Mouse (Mus musculus) bone marrow, adult 2 months (tissue): ENCODE measurements around the gene Ttc7b.

ENCODE experiments used
- CTCF ChIP-seq: fragments of 200-500 bp; IDR thresholded peaks from 2 replicates; pipeline ENCODE4 v1.5.1; 2011; ENCODE audit warnings: low read length, control low read depth; ENCODE audit not compliant: control insufficient read depth, insufficient read depth
- POLR2A ChIP-seq: fragments of 200-500 bp; IDR thresholded peaks from 2 replicates; pipeline ENCODE4 v1.6.1; 2011; ENCODE audit warnings: low read depth, mild to moderate bottlenecking, control low read depth, low read length, borderline replicate concordance; ENCODE audit not compliant: control insufficient read depth

GRCm38 (mm10) chr12:100392466-100392865, 128.2 kb downstream of the Ttc7b start:
- no peak for TF ChIP-seq CTCF
- TF ChIP-seq POLR2A: no peak
